Mouse (Mus musculus): ENCODE measurements around the gene CN725425.

- TF ChIP-seq CTCF (IDR thresholded peaks at IDR 0.05; ENCODE audit: low read depth) (no peak), EP300 (IDR thresholded peaks at IDR 0.05; ENCODE audit: low read depth) (no peak)
Observed at GRCm38 (mm10) chr15:91257140-91257539, 57.8 kb downstream of the CN725425 start.

Data from liver, postnatal 0 days (tissue).